Mouse (Mus musculus) lung, embryonic 16.5 days (tissue): Measurements from ENCODE around the gene Crybb2. TPM values are rescaled to one million over a fixed set of nuclear protein-coding genes. Genes with fewer than 3 reads are reported as not detected.

Experiments
- ATAC-seq: fragments of 200-750 bp; cut with Nextera tagmentation; 2 replicates; pipeline ENCODE4 v1.8.0; 2017; ENCODE audit warnings: low read depth, mild to moderate bottlenecking, moderate library complexity
- H3K27ac ChIP-seq: fragments of 300-500 bp; sonication (generic); 2 replicates; pipeline ENCODE4 v1.5.1; 2014; ENCODE audit warnings: mild to moderate bottlenecking, control low read depth, low read length
- H3K27me3 ChIP-seq: fragments of 300-500 bp; sonication (generic); 2 replicates; pipeline ENCODE4 v1.6.1; 2014; ENCODE audit warnings: low read depth, low read length, mixed read lengths; ENCODE audit not compliant: control insufficient read depth, insufficient read depth
- H3K36me3 ChIP-seq: fragments of 300-500 bp; sonication (generic); 2 replicates; pipeline ENCODE4 v1.6.1; 2014; ENCODE audit warnings: low read length; ENCODE audit not compliant: control insufficient read depth, insufficient read depth
- H3K4me1 ChIP-seq: fragments of 300-500 bp; sonication (generic); replicated peaks from 2 replicates; pipeline ENCODE4 v1.6.1; 2014; ENCODE audit warnings: low read length, mixed read lengths; ENCODE audit not compliant: control insufficient read depth, insufficient read depth
- H3K4me2 ChIP-seq: fragments of 300-500 bp; sonication (generic); 2 replicates; pipeline ENCODE4 v1.6.1; 2014; ENCODE audit warnings: low read depth, low read length, control low read depth
- H3K4me3 ChIP-seq: fragments of 300-500 bp; sonication (generic); 2 replicates; pipeline ENCODE4 v1.5.1; 2014; ENCODE audit warnings: mild to moderate bottlenecking, low read length, control low read depth
- H3K9ac ChIP-seq: fragments of 300-500 bp; sonication (generic); 2 replicates; pipeline ENCODE4 v1.6.1; 2014; ENCODE audit warnings: low read length, control low read depth
- H3K9me3 ChIP-seq: fragments of 300-500 bp; sonication (generic); 2 replicates; pipeline ENCODE4 v1.6.1; 2016; ENCODE audit warnings: low read length; ENCODE audit not compliant: control insufficient read depth
- WGBS: fragments of 180-500 bp; shearing (Covaris S2); extraction: QIAGEN DNeasy Blood & Tissue Kit; methylation state at CpG from one replicate; pipeline ENCODE4 v1.1.7; 2014; 5-methylcytosine and 5-hydroxymethylcytosine counted together
- polyA plus RNA-seq: library from polyadenylated mRNA; unstranded; fragments of >200 nt; fragmentation: Nextera tagmentation; extraction: Ambion mirVana; gene quantifications from 2 replicates; pipeline ENCODE4 v1.2.1, GENCODE M21; 2015

Gene Crybb2
- not detected in 2 replicates for polyA plus RNA-seq

GRCm38 (mm10) chr5:113070017-113070416, at the start of gene Crybb2:
Crybb2 (minus strand) TSS chr5:113070117.
- Histone ChIP-seq H3K4me3 (no peak within 1 kb of the TSS), H3K27me3 (no peaks in the 10 kb centered on the region), H3K27ac (no peak within 1 kb of the TSS), H3K36me3 (no peaks in the 10 kb centered on the region), H3K9me3 (no peaks in the 10 kb centered on the region), H3K4me2 (no peak within 1 kb of the TSS), H3K9ac (no peak within 1 kb of the TSS), H3K4me1 (no peaks in the 10 kb centered on the region)
- ATAC-seq, result no peak

GRCm38 (mm10) chr5:113119291-113119690, 49.4 kb upstream of the Crybb2 start:
- Histone ChIP-seq H3K36me3 (no peaks in the 10 kb centered on the region), H3K4me1 (peaks cover 33% of the 10 kb centered on the region), H3K9ac (no peak overlapping the region), H3K27ac (no peak overlapping the region), H3K4me2 (no peak overlapping the region), H3K27me3 (no peaks in the 10 kb centered on the region), H3K9me3 (no peaks in the 10 kb centered on the region), H3K4me3 (no peak overlapping the region)
- no peak for ATAC-seq
- 67% methylated on average over 9 of the region's 9 CpGs for WGBS

- no peak overlapping the region for H3K27ac ChIP-seq
- 38% methylated on average over 6 of the region's 6 CpGs for WGBS
- ATAC-seq, result peak; percentile 26; the same call in 1 of the 2 replicates
- H3K9ac ChIP-seq, result no peak overlapping the region
- H3K4me3 ChIP-seq, result no peak overlapping the region
- no peaks in the 10 kb centered on the region for H3K9me3 ChIP-seq
- no peak overlapping the region for H3K4me2 ChIP-seq
- H3K36me3 ChIP-seq, result no peaks in the 10 kb centered on the region
- peaks cover 37% of the 10 kb centered on the region for H3K4me1 ChIP-seq
- no peaks in the 10 kb centered on the region for H3K27me3 ChIP-seq
These were observed 48.8 kb upstream of the Crybb2 start for GRCm38 (mm10) chr5:113118695-113119094.

DNA sequence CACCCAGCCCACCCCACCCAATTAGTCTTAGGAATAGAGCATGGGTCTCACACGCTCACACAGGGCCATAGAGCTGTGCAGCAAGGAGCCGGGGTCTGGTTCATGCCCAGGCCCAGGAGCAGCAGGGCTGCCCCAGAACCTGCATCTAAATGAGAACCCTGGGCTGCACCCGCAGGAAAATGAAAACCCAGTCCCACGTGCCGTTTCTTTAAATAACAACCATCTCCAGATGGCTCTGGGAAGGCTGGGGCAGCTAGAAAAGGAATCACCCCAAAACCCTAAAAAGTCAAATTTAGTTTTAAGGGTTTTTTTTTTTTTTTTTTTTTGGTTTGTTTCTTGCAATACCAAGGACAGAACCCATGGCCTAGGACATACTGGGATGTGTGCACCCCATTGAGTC, 47.4 kb upstream of the Crybb2 start:
- Histone ChIP-seq H3K27ac (no peak overlapping the region), H3K9ac (no peak overlapping the region), H3K9me3 (no peaks in the 10 kb centered on the region), H3K4me3 (no peak overlapping the region), H3K4me1 (peaks cover 44% of the 10 kb centered on the region), H3K36me3 (no peaks in the 10 kb centered on the region), H3K4me2 (no peak overlapping the region), H3K27me3 (no peaks in the 10 kb centered on the region)
- 78% methylated on average over 5 of the region's 5 CpGs for WGBS
- ATAC-seq, result no peak

GRCm38 (mm10) chr5:113115896-113116295, 46.0 kb upstream of the Crybb2 start:
- H3K36me3 ChIP-seq, result no peaks in the 10 kb centered on the region
- 60% methylated on average over 10 of the region's 10 CpGs for WGBS
- no peak for ATAC-seq
- no peak overlapping the region for H3K4me2 ChIP-seq
- no peak overlapping the region for H3K9ac ChIP-seq
- H3K27ac ChIP-seq, result no peak overlapping the region
- peaks cover 43% of the 10 kb centered on the region for H3K4me1 ChIP-seq
- H3K9me3 ChIP-seq, result no peaks in the 10 kb centered on the region
- no peaks in the 10 kb centered on the region for H3K27me3 ChIP-seq
- H3K4me3 ChIP-seq, result no peak overlapping the region

DNA sequence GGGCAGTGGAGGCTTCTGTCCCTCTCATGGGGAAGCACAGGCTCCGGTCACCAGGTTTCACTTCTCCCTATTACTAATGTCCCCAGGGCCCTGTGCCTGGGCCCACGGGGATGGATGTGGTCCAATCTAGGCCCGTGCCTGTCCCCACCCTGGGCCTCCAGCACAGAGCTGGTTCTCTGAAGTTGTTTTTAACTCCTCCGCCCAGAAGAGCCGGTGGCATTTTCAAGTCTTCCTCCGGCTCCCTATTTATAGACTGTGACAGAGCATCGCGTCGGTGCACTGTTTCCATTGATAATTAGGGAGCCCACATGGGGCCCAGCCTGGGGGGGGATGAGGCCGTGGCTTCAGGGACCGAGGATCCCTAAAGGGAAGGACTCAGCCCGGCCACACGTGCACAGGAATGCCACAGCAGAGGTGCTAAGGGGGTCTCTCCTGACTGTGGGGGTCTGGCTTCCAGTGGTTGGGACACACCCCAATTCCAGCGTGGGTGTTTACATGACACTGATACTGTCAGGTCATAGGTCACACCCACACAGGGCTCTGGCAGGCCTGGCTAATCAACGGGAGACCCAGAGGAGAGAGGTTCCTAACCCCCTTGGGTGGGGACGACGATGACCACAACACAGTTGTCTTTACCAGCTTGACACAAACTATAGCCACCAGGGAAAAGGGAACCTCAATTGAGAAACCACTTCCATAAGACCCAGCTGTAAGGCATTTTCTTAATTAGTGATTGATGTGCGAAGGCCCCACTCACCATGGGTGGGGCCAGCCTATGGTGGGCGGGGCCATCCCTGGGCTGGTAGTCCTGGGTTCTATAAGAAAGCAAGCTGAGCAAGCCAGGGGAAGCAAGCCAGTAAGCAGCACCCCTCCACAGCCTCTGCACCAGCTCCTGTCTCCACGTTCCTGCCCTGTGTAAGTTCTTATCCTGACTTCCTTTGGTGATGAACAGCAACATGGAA, 44.6 kb upstream of the Crybb2 start:
- H3K27me3 ChIP-seq, result no peaks in the 10 kb centered on the region
- H3K4me2 ChIP-seq, result no peak overlapping the region
- no peaks in the 10 kb centered on the region for H3K36me3 ChIP-seq
- H3K4me1 ChIP-seq, result peaks cover 41% of the 10 kb centered on the region
- no peak for ATAC-seq
- 0 out of 2 replicates have a peak overlapping the region, but pooled peaks have one; percentile 13 for H3K9ac ChIP-seq
- H3K4me3 ChIP-seq, result no peak overlapping the region
- peak overlapping the region; percentile 94 for H3K27ac ChIP-seq
- H3K9me3 ChIP-seq, result no peaks in the 10 kb centered on the region
- 38% methylated on average over 20 of the region's 20 CpGs for WGBS

DNA sequence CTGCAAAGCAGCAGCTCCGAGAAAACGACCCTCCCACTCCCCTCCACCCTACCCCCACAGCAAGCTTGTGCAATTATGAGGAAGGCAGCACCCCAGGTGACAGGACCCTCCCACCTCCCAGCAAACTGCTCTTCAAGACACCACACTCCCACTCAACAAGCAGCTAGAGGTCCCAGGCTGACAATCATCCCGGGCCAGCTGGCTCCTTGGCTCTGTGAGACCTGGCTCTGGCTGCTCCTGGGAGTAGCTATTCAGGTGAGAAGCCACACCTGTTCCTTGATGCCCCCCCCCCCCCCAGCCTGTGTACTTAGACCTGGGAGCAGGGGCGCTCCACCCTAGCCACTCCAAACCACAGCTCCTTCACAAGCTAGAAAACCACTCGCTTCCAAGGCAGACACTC, 43.2 kb upstream of the Crybb2 start:
- peak overlapping the region; percentile 47 for H3K9ac ChIP-seq
- no peak overlapping the region for H3K4me3 ChIP-seq
- peak overlapping the region; percentile 94 for H3K27ac ChIP-seq
- H3K27me3 ChIP-seq, result no peaks in the 10 kb centered on the region
- no peaks in the 10 kb centered on the region for H3K36me3 ChIP-seq
- H3K4me1 ChIP-seq, result peaks cover 43% of the 10 kb centered on the region
- whole genome bisulfite sequencing, result 22% methylated on average over 5 of the region's 5 CpGs
- ATAC-seq, result peak; percentile 81
- H3K4me2 ChIP-seq, result 0 out of 2 replicates have a peak overlapping the region, but pooled peaks have one; percentile 12
- no peaks in the 10 kb centered on the region for H3K9me3 ChIP-seq

DNA sequence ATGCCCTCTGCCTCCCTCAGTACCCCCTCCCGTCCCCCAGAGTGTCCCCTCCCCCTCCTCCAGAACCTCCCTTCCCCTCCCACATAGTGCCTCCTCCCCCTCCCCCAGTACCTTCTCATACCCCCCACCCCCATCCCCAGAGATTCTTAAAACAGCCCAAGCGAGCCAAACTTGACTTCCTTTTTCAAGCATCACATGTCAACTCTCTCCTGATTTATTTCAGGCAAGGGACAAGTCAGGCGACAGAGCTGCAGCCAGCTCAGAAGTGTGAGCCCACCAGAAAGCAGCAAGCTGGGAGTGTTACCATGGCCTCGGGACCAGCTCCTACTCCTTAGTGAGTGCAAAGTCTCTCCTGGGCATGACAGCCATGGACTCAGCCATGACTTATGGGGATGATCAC, 41.4 kb upstream of the Crybb2 start:
- Histone ChIP-seq H3K4me1 (peaks cover 51% of the 10 kb centered on the region), H3K9me3 (no peaks in the 10 kb centered on the region), H3K27ac (0 out of 2 replicates have a peak overlapping the region, but pooled peaks have one; percentile 30), H3K9ac (no peak overlapping the region), H3K4me3 (no peak overlapping the region), H3K36me3 (no peaks in the 10 kb centered on the region), H3K27me3 (no peaks in the 10 kb centered on the region), H3K4me2 (no peak overlapping the region)
- no peak for ATAC-seq
- WGBS, result 8% methylated on average over 4 of the region's 4 CpGs

- 0% methylated on average over 1 of the region's 1 CpGs for WGBS
These were observed 41.0 kb upstream of the Crybb2 start for GRCm38 (mm10) chr5:113110929-113111328.

More at GRCm38 (mm10) chr5:113110929-113111328, 41.0 kb upstream of the Crybb2 start:
- H3K36me3 ChIP-seq, result no peaks in the 10 kb centered on the region
- no peaks in the 10 kb centered on the region for H3K9me3 ChIP-seq
- peak overlapping the region; percentile 43; the same call in 1 of the 2 replicates for H3K27ac ChIP-seq
- H3K27me3 ChIP-seq, result no peaks in the 10 kb centered on the region
- ATAC-seq, result no peak
- H3K4me1 ChIP-seq, result peaks cover 51% of the 10 kb centered on the region
- no peak overlapping the region for H3K4me3 ChIP-seq
- no peak overlapping the region for H3K4me2 ChIP-seq
- no peak overlapping the region for H3K9ac ChIP-seq
